8 mouse cellular contexts compared by ENCODE assay signal in genomic region chr10:77621546-77621945, GRCm38 (mm10). TPM values are rescaled to one million over a fixed set of nuclear protein-coding genes. Genes with fewer than 3 reads are reported as not detected.
DNase-seq lines count a peak whose midpoint lies in the region; ATAC-seq and TF ChIP-seq lines count a peak whose summit lies in the region.

No protein-coding gene starts in this region.

- peak overlapping the region; percentile 73 for H3K4me3 ChIP-seq in erythroblast, embryonic 14.5 days (replicated peaks)
- H3K4me3 ChIP-seq in thymus, adult 2 months (ENCODE audit: control insufficient read depth, insufficient read depth, low read length): peak overlapping the region; percentile 50
- peak overlapping the region; percentile 56 to 77 for H3K4me3 ChIP-seq in liver, embryonic 14.5 days (ENCODE audit: insufficient read depth in 1 of 2, low read depth in 2 of 2, low read length in 2 of 2)

- H3K27ac ChIP-seq in thymus, adult 2 months (ENCODE audit: control insufficient read depth, insufficient read depth, low read length): peak overlapping the region; percentile 92
- peak overlapping the region; percentile 89 for H3K27ac ChIP-seq in liver, embryonic 14.5 days

- peaks cover 63% of the 10 kb centered on the region for H3K36me3 ChIP-seq in erythroblast, embryonic 14.5 days (ENCODE audit: control insufficient read depth)
- peaks cover 9% of the 10 kb centered on the region for H3K36me3 ChIP-seq in thymus, adult 2 months (ENCODE audit: control insufficient read depth, insufficient read depth, low read length)
- peaks cover 7% of the 10 kb centered on the region for H3K36me3 ChIP-seq in liver, embryonic 14.5 days (replicated peaks; ENCODE audit: control insufficient read depth, insufficient read depth, low read depth)

- peaks cover 44% of the 10 kb centered on the region for H3K4me1 ChIP-seq in erythroblast, embryonic 14.5 days (ENCODE audit: control insufficient read depth)
- peaks cover 10% of the 10 kb centered on the region for H3K4me1 ChIP-seq in thymus, adult 2 months (replicated peaks; ENCODE audit: control insufficient read depth, insufficient read depth, low read length)
- H3K4me1 ChIP-seq in liver, embryonic 14.5 days (replicated peaks; ENCODE audit: control insufficient read depth in 2 of 2, insufficient read depth in 2 of 2, low read length in 1 of 2): peaks cover 10 to 22% of the 10 kb centered on the region in 2 experiments; a peak in 3 of 4 replicates

- H3K9ac ChIP-seq in liver, embryonic 14.5 days (replicated peaks): peak overlapping the region; percentile 74

- DNase-seq in thymus, adult 2 months: peak; percentile 11
- no peak for DNase-seq in thymus, postnatal 10 days (ENCODE audit: low spot score in 2 of 2)
- DNase-seq in liver, embryonic 14.5 days (ENCODE audit: low read depth in 3 of 3, low spot score in 3 of 3): no peak
- no peak for DNase-seq in adrenal gland, postnatal 14 days
- DNase-seq in gastrocnemius, postnatal 25 days: no peak
- no peak for DNase-seq in retina, postnatal 1 day

- 69% methylated on average over 8 of the region's 8 CpGs for WGBS in thymus, adult 2 months
- WGBS in liver, embryonic 14.5 days (ENCODE audit: insufficient replicate concordance): 66% methylated on average over 8 of the region's 8 CpGs

- ATAC-seq in erythroblast, adult 5-6 weeks (replicated peaks; ENCODE audit: low FRiP score, poor library complexity, severe bottlenecking): no peak; the same call in 1 of the 2 replicates
- ATAC-seq in liver, embryonic 14.5 days (ENCODE audit: insufficient read depth): no peak; the same call in 1 of the 2 replicates

- no peaks in the 10 kb centered on the region for H3K9me3 ChIP-seq in erythroblast, embryonic 14.5 days (ENCODE audit: control insufficient read depth, low read length)
- H3K9me3 ChIP-seq in liver, embryonic 14.5 days (ENCODE audit: control insufficient read depth, low read length): no peaks in the 10 kb centered on the region

- TF ChIP-seq CTCF in thymus, adult 2 months (IDR thresholded peaks at IDR 0.05; ENCODE audit: borderline replicate concordance, control insufficient read depth, extremely low read depth, insufficient read depth, low read length, poor library complexity): no peak
- no peak for TF ChIP-seq CTCF in liver, embryonic 14.5 days (IDR thresholded peaks at IDR 0.05; ENCODE audit: low read depth)

- TF ChIP-seq POLR2A in thymus, adult 2 months (IDR thresholded peaks at IDR 0.05; ENCODE audit: control insufficient read depth, extremely low read depth, insufficient read depth, low read length, poor library complexity): no peak

- peak overlapping the region; percentile 83 for H3K4me2 ChIP-seq in liver, embryonic 14.5 days (ENCODE audit: low read depth)

- no peak for TF ChIP-seq EP300 in liver, embryonic 14.5 days (IDR thresholded peaks at IDR 0.05; ENCODE audit: low read depth)

- no peaks in the 10 kb centered on the region for H3K27me3 ChIP-seq in erythroblast, embryonic 14.5 days (ENCODE audit: control insufficient read depth)
- H3K27me3 ChIP-seq in thymus, adult 2 months (ENCODE audit: control insufficient read depth, insufficient read depth, low read length): no peaks in the 10 kb centered on the region
- no peaks in the 10 kb centered on the region for H3K27me3 ChIP-seq in liver, embryonic 14.5 days (ENCODE audit: control insufficient read depth, insufficient read depth, low read length)

RNA-seq across cellular contexts. Expression of gene Ube2g2, which starts 0.5 kb away (rescaled TPM):
- 2.6 and 2.9 TPM in 2 replicates for polyA plus RNA-seq in erythroblast, embryonic 14.5 days (2012)
- total RNA-seq in erythroblast, adult 5-6 weeks (2015; ENCODE audit: low replicate concordance): 6.1 and 7.5 TPM in 2 replicates
- total RNA-seq in erythroblast, adult 5-6 weeks (2017; ENCODE audit: low replicate concordance): 10.5 and 14.4 TPM in 2 replicates
- polyA plus RNA-seq in thymus, adult 2 months (2012; rRNA removed): 52.0 and 52.6 TPM in 2 replicates
- 19.3 TPM in 2 replicates for polyA plus RNA-seq in liver, embryonic 14.5 days (2012; rRNA removed)
- 25.3 and 27.1 TPM in 2 replicates for polyA plus RNA-seq in liver, embryonic 14.5 days (2014; fragmentation: Nextera tagmentation; extraction: Ambion mirVana)
- 49.8 and 50.2 TPM in 2 replicates for total RNA-seq in adrenal gland, postnatal 14 days (2021)
- total RNA-seq in gastrocnemius, postnatal 25 days (2021): 10 to 100 TPM; 81.7 to 84.9 TPM

RNA-seq across cellular contexts. Expression of gene Gm49325, which starts 15.5 kb away (rescaled TPM):
- not detected in 2 replicates for polyA plus RNA-seq in erythroblast, embryonic 14.5 days (2012)
- total RNA-seq in erythroblast, adult 5-6 weeks (2015; ENCODE audit: low replicate concordance): not detected in 2 replicates
- not detected in 2 replicates for total RNA-seq in erythroblast, adult 5-6 weeks (2017; ENCODE audit: low replicate concordance)
- not detected in 2 replicates for polyA plus RNA-seq in thymus, adult 2 months (2012; rRNA removed)
- 0.09 TPM in 1 of 2 replicates, not detected in the other for polyA plus RNA-seq in liver, embryonic 14.5 days (2012; rRNA removed)
- polyA plus RNA-seq in liver, embryonic 14.5 days (2014; fragmentation: Nextera tagmentation; extraction: Ambion mirVana): not detected in 2 replicates
- total RNA-seq in adrenal gland, postnatal 14 days (2021): 23.6 and 31.5 TPM in 2 replicates
- total RNA-seq in gastrocnemius, postnatal 25 days (2021): 1 to 10 TPM; 6.5 to 7.4 TPM

RNA-seq across cellular contexts. Expression of gene Sumo3, which starts 15.6 kb away (rescaled TPM):
- polyA plus RNA-seq in erythroblast, embryonic 14.5 days (2012): 3.1 and 3.3 TPM in 2 replicates
- total RNA-seq in erythroblast, adult 5-6 weeks (2015; ENCODE audit: low replicate concordance): 6.3 and 20.2 TPM in 2 replicates
- 30.7 and 32.1 TPM in 2 replicates for total RNA-seq in erythroblast, adult 5-6 weeks (2017; ENCODE audit: low replicate concordance)
- polyA plus RNA-seq in thymus, adult 2 months (2012; rRNA removed): 236 and 248 TPM in 2 replicates
- 74.1 and 109 TPM in 2 replicates for polyA plus RNA-seq in liver, embryonic 14.5 days (2012; rRNA removed)
- 82.5 and 87.7 TPM in 2 replicates for polyA plus RNA-seq in liver, embryonic 14.5 days (2014; fragmentation: Nextera tagmentation; extraction: Ambion mirVana)
- total RNA-seq in adrenal gland, postnatal 14 days (2021): 93.0 and 111 TPM in 2 replicates
- total RNA-seq in gastrocnemius, postnatal 25 days (2021): 10 to 100 TPM; 32.8 to 36.7 TPM

RNA-seq across cellular contexts. Expression of gene Pttg1ip, which starts 40.0 kb away (rescaled TPM):
- polyA plus RNA-seq in erythroblast, embryonic 14.5 days (2012): 7.2 and 9.7 TPM in 2 replicates
- 58.8 and 73.6 TPM in 2 replicates for total RNA-seq in erythroblast, adult 5-6 weeks (2015; ENCODE audit: low replicate concordance)
- total RNA-seq in erythroblast, adult 5-6 weeks (2017; ENCODE audit: low replicate concordance): 72.6 and 78.0 TPM in 2 replicates
- polyA plus RNA-seq in thymus, adult 2 months (2012; rRNA removed): 103 and 129 TPM in 2 replicates
- polyA plus RNA-seq in liver, embryonic 14.5 days (2012; rRNA removed): 36.6 and 40.5 TPM in 2 replicates
- polyA plus RNA-seq in liver, embryonic 14.5 days (2014; fragmentation: Nextera tagmentation; extraction: Ambion mirVana): 64.8 and 69.1 TPM in 2 replicates
- total RNA-seq in adrenal gland, postnatal 14 days (2021): 168 and 172 TPM in 2 replicates
- 10 to 100 TPM; 26.1 to 29.1 TPM for total RNA-seq in gastrocnemius, postnatal 25 days (2021)

Comparison
In these comparisons a context has a peak if more than half of its experiments do, and no peak if none do; other contexts are left out.
1. RNA of gene Gm49325, which starts 15.5 kb away (total RNA-seq): 23.6 to 31.5 TPM in adrenal gland, postnatal 14 days and 6.5 to 7.4 TPM in gastrocnemius, postnatal 25 days; not detected in erythroblast, adult 5-6 weeks; every median in the first group is over 4 times any median in the second.
2. Peak in every context shown above with its lines, with median percentiles within 50 percentile points of each other: H3K4me3 ChIP-seq.